Mouse (Mus musculus) heart, postnatal 0 days (tissue): Measurements from ENCODE around the gene Runx1. TPM values are rescaled to one million over a fixed set of nuclear protein-coding genes. Genes with fewer than 3 reads are reported as not detected.

Experiments
- ATAC-seq: fragments of 200-750 bp; cut with Nextera tagmentation; 2 replicates; pipeline ENCODE4 v1.8.0; 2017; ENCODE audit warnings: low read depth, moderate number of reproducible peaks, moderate library complexity; ENCODE audit not compliant: insufficient read depth
- DNase-seq: peaks from one replicate; pipeline ENCODE4 v3.0.0-alpha.2; 2016; ENCODE audit warnings: low spot score
- H3K27ac ChIP-seq: fragments of 300-500 bp; sonication (generic); 2 replicates; pipeline ENCODE4 v1.5.1; 2014; ENCODE audit warnings: low read depth, mild to moderate bottlenecking
- H3K27me3 ChIP-seq: fragments of 300-500 bp; sonication (generic); 2 replicates; pipeline ENCODE4 v1.6.1; 2014; ENCODE audit warnings: low read length, mixed read lengths; ENCODE audit not compliant: control insufficient read depth, insufficient read depth
- H3K36me3 ChIP-seq: fragments of 300-500 bp; sonication (generic); replicated peaks from 2 replicates; pipeline ENCODE4 v1.6.1; 2014; ENCODE audit warnings: low read length, mixed read lengths; ENCODE audit not compliant: control insufficient read depth, insufficient read depth
- H3K4me1 ChIP-seq: fragments of 300-500 bp; sonication (generic); 2 replicates; pipeline ENCODE4 v1.6.1; 2014; ENCODE audit warnings: antibody characterized with exemption; ENCODE audit not compliant: control insufficient read depth, insufficient read depth
- H3K4me2 ChIP-seq: fragments of 300-500 bp; sonication (generic); 2 replicates; pipeline ENCODE4 v1.6.1; 2014; ENCODE audit warnings: low read depth, mild to moderate bottlenecking, low read length, moderate library complexity
- H3K4me3 ChIP-seq: fragments of 300-500 bp; sonication (generic); 2 replicates; pipeline ENCODE4 v1.5.1; 2014; ENCODE audit warnings: low read depth, low read length
- H3K9ac ChIP-seq: fragments of 300-500 bp; sonication (generic); replicated peaks from 2 replicates; pipeline ENCODE4 v1.6.1; 2014; ENCODE audit warnings: low read depth, low read length, mixed read lengths
- H3K9me3 ChIP-seq: fragments of 300-500 bp; sonication (generic); replicated peaks from 2 replicates; pipeline ENCODE4 v1.6.1; 2016; ENCODE audit warnings: low read length; ENCODE audit not compliant: control insufficient read depth
- CTCF ChIP-seq: IDR thresholded peaks from 2 replicates; pipeline ENCODE4 v1.5.1; 2016; ENCODE audit warnings: antibody characterized with exemption, control low read depth, low read depth
- EP300 ChIP-seq: IDR thresholded peaks from 2 replicates; pipeline ENCODE4 v1.6.1; 2016; ENCODE audit warnings: antibody characterized with exemption, low read depth
- WGBS: fragments of 180-500 bp; shearing (Covaris S2); extraction: QIAGEN DNeasy Blood & Tissue Kit; methylation state at CpG from one replicate; pipeline ENCODE4 v1.1.7; 2014; 5-methylcytosine and 5-hydroxymethylcytosine counted together
- polyA plus RNA-seq: library from polyadenylated mRNA; unstranded; fragments of >200 nt; fragmentation: Nextera tagmentation; extraction: Ambion mirVana; gene quantifications from 2 replicates; pipeline ENCODE4 v1.2.1, GENCODE M21; 2015
- total RNA-seq: library from RNA; depleted of rRNA; stranded (reverse); fragments of >200 nt; gene quantifications from 2 replicates; pipeline ENCODE4 v1.2.3, GENCODE M21; 2014; ENCODE audit warnings: low replicate concordance

The Runx1 gene
- total and polyA plus RNA-seq, 2 experiments from 2014 or later: 0.33 to 1.3 TPM

GRCm38 (mm10) chr16:92566146-92566545 is 259.8 kb downstream of the Runx1 start:
- H3K36me3 ChIP-seq: no peaks in the 10 kb centered on the region
- TF ChIP-seq CTCF (no peak), EP300 (no peak)
- ATAC-seq (no peak), DNase-seq (no peak)
- 13% methylated on average over 5 of the region's 5 CpGs for WGBS
- no peak overlapping the region for H3K4me2 ChIP-seq
- H3K4me3 ChIP-seq: no peak overlapping the region
- no peak overlapping the region for H3K27ac ChIP-seq
- H3K4me1 ChIP-seq: no peaks in the 10 kb centered on the region
- peaks cover 23% of the 10 kb centered on the region for H3K27me3 ChIP-seq
- H3K9ac ChIP-seq: no peak overlapping the region
- no peaks in the 10 kb centered on the region for H3K9me3 ChIP-seq

GRCm38 (mm10) chr16:92565708-92566107 is 260.2 kb downstream of the Runx1 start:
- Histone ChIP-seq H3K9ac (no peak overlapping the region), H3K4me2 (no peak overlapping the region), H3K9me3 (no peaks in the 10 kb centered on the region), H3K4me3 (no peak overlapping the region), H3K36me3 (no peaks in the 10 kb centered on the region), H3K27ac (no peak overlapping the region), H3K4me1 (no peaks in the 10 kb centered on the region), H3K27me3 (peaks cover 23% of the 10 kb centered on the region)
- 5% methylated on average over 6 of the region's 6 CpGs for WGBS
- TF ChIP-seq EP300: no peak
- peak; percentile 93 for TF ChIP-seq CTCF
- no peak for ATAC-seq
- peak; percentile 74 for DNase-seq

- peaks cover 23% of the 10 kb centered on the region for H3K27me3 ChIP-seq
- WGBS: 57% methylated on average over 11 of the region's 11 CpGs
Measured at GRCm38 (mm10) chr16:92565291-92565690, 260.7 kb downstream of the Runx1 start.

GRCm38 (mm10) chr16:92555051-92555450 is 270.9 kb downstream of the Runx1 start:
- TF ChIP-seq CTCF (no peak), EP300 (no peak)
- H3K9me3 ChIP-seq: no peaks in the 10 kb centered on the region
- H3K4me2 ChIP-seq: no peak overlapping the region
- no peak overlapping the region for H3K4me3 ChIP-seq
- DNase-seq (no peak), ATAC-seq (no peak)
- no peaks in the 10 kb centered on the region for H3K4me1 ChIP-seq
- no peak overlapping the region for H3K27ac ChIP-seq
- 0 out of 2 replicates have a peak, but pooled peaks cover 6% of the 10 kb centered on the region for H3K27me3 ChIP-seq
- 41% methylated on average over 1 of the region's 1 CpGs for WGBS
- no peaks in the 10 kb centered on the region for H3K36me3 ChIP-seq
- H3K9ac ChIP-seq: no peak overlapping the region

More at GRCm38 (mm10) chr16:92565291-92565690, 260.7 kb downstream of the Runx1 start:
- no peaks in the 10 kb centered on the region for H3K36me3 ChIP-seq
- H3K4me3 ChIP-seq: no peak overlapping the region
- no peaks in the 10 kb centered on the region for H3K4me1 ChIP-seq
- DNase-seq: no peak
- no peak overlapping the region for H3K9ac ChIP-seq
- no peak overlapping the region for H3K4me2 ChIP-seq
- no peak overlapping the region for H3K27ac ChIP-seq
- TF ChIP-seq CTCF (no peak), EP300 (no peak)
- no peaks in the 10 kb centered on the region for H3K9me3 ChIP-seq
- no peak for ATAC-seq

- Histone ChIP-seq H3K4me1 (no peaks in the 10 kb centered on the region), H3K4me2 (no peak overlapping the region), H3K9me3 (no peaks in the 10 kb centered on the region), H3K4me3 (no peak overlapping the region), H3K27me3 (no peaks in the 10 kb centered on the region), H3K9ac (no peak overlapping the region), H3K36me3 (no peaks in the 10 kb centered on the region), H3K27ac (no peak overlapping the region)
- no peak for TF ChIP-seq CTCF
- no peak for TF ChIP-seq EP300
- DNase-seq (no peak), ATAC-seq (no peak)
- WGBS: 7% methylated on average over 11 of the region's 11 CpGs
Measured at GRCm38 (mm10) chr16:92552858-92553257, 273.1 kb downstream of the Runx1 start.

- no peak overlapping the region for H3K9ac ChIP-seq
- no peaks in the 10 kb centered on the region for H3K4me1 ChIP-seq
- no peaks in the 10 kb centered on the region for H3K36me3 ChIP-seq
- TF ChIP-seq CTCF (no peak), EP300 (no peak)
- ATAC-seq (no peak), DNase-seq (no peak)
- no peak overlapping the region for H3K4me2 ChIP-seq
- H3K4me3 ChIP-seq: no peak overlapping the region
- no peaks in the 10 kb centered on the region for H3K9me3 ChIP-seq
- WGBS: 65% methylated on average over 9 of the region's 9 CpGs
- no peaks in the 10 kb centered on the region for H3K27me3 ChIP-seq
- no peak overlapping the region for H3K27ac ChIP-seq
Measured at GRCm38 (mm10) chr16:92552106-92552382, 273.9 kb downstream of the Runx1 start.
